Mouse (Mus musculus) bone marrow, adult 2 months (tissue): ENCODE data around the gene Ap1g1. TPM values are rescaled to one million over a fixed set of nuclear protein-coding genes. Genes with fewer than 3 reads are reported as not detected.

Experiments
- H3K27ac ChIP-seq: fragments of 200-500 bp; 2 replicates; pipeline ENCODE4 v1.5.1; 2012; ENCODE audit warnings: low read depth, mild to moderate bottlenecking, control low read depth, inconsistent platforms, low read length; ENCODE audit not compliant: control insufficient read depth, poor library complexity, insufficient read depth
- H3K4me1 ChIP-seq: fragments of 200-500 bp; 2 replicates; pipeline ENCODE4 v1.6.1; 2011; ENCODE audit warnings: low read length; ENCODE audit not compliant: control insufficient read depth, insufficient read depth
- H3K4me3 ChIP-seq: fragments of 200-500 bp; replicated peaks from 2 replicates; pipeline ENCODE3; 2011; ENCODE audit warnings: mild to moderate bottlenecking, low read depth, low read length, control low read depth; ENCODE audit not compliant: control insufficient read depth
- CTCF ChIP-seq: fragments of 200-500 bp; IDR thresholded peaks from 2 replicates; pipeline ENCODE4 v1.5.1; 2011; ENCODE audit warnings: low read length, control low read depth; ENCODE audit not compliant: control insufficient read depth, insufficient read depth
- POLR2A ChIP-seq: fragments of 200-500 bp; IDR thresholded peaks from 2 replicates; pipeline ENCODE4 v1.6.1; 2011; ENCODE audit warnings: low read depth, mild to moderate bottlenecking, control low read depth, low read length, borderline replicate concordance; ENCODE audit not compliant: control insufficient read depth
- WGBS: fragments of 180-500 bp; shearing (Covaris S2); methylation state at CpG from one replicate; pipeline ENCODE4 v1.1.7; 2018; 5-methylcytosine and 5-hydroxymethylcytosine counted together
- polyA plus RNA-seq: library from polyadenylated mRNA; stranded (reverse); fragments of >200 nt; gene quantifications from 2 replicates; pipeline ENCODE4 v1.2.4, GENCODE M21; 2011; ENCODE audit warnings: low replicate concordance; ENCODE audit not compliant: missing spikeins, insufficient read depth, insufficient read length

The Ap1g1 gene
- polyA plus RNA-seq, 1 experiment, result 34.5 TPM

DNA sequence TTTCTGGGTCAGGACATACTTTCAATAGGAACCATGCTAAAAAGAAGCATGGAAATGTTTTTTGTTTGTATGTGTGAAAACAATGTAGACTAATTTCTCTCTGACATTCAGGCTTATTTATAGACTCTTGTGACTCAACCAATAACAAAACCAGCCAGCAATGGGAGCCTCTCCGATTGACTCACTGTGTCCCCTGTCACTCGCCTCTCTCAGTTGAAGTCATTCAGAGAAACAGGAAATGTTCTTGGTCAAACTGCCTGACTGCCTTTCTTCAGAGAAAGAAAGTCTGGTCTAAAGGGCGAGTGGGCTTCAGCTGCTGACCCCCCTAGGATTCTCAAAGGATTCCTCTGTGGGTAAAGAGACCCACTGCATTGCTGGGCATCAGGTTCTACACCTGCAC lies 5.2 kb upstream of the Ap1g1 start:
- no peak for TF ChIP-seq POLR2A
- TF ChIP-seq CTCF, result no peak
- no peak overlapping the region for H3K27ac ChIP-seq

DNA sequence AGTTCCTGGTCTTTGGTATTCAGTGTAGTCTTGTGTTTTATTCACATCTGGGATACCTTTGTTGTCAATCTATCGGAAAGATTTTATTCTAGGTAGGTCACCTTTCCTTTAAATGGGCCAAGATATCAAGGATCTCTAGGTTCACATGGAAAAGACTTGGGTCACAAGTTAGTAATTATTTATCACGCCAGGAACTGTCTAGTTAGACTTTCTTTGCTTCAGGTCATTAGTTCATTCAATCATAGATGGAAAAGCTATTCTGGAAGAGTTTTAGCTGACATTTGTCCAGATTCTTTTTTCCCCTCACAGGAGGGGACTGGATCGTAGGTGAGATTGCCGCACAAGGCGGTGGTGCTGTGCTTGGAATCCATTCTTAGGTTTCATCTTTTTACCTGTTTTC lies 503 bp upstream of the Ap1g1 start:
- Histone ChIP-seq H3K27ac (peak overlapping the region; percentile 97; the same call in 1 of the 2 replicates), H3K4me1 (no peaks in the 10 kb centered on the region; the same call in 1 of the 2 replicates), H3K4me3 (peak overlapping the region; percentile 42)
- 27% methylated on average over 5 of the region's 5 CpGs for WGBS
- TF ChIP-seq POLR2A (no peak), CTCF (no peak)

More for the DNA sequence above, 5.2 kb upstream of the Ap1g1 start:
- WGBS, result 8% methylated on average over 3 of the region's 3 CpGs
- no peak overlapping the region for H3K4me3 ChIP-seq
- H3K4me1 ChIP-seq, result no peaks in the 10 kb centered on the region

DNA sequence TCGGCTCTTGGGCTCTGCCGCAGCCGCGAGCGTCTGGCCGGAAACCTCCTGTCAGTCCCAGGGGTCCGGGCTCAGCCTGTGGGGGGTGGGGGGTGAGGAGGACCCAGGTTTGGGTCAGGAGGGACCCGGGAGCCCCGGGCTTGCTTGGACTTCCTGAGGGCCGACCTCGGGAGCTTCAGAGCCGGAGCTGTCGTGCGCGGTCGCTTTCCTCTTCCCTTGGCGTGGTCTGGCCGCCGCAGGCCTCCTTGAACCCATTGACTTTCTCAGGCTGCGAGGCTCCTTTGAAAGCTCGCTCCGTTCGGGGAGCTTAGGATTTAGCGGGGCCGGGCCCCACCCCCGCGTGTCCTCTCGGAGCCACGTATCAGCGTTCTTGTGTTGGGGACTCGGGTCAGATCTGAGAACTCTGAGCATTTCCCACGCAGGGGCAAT lies 653 bp downstream of the Ap1g1 start:
- no peaks in the 10 kb centered on the region; the same call in 1 of the 2 replicates for H3K4me1 ChIP-seq
- under 1% methylated on average over 32 of the region's 32 CpGs for WGBS
- no peak; the same call in 1 of the 2 replicates for TF ChIP-seq POLR2A
- no peak for TF ChIP-seq CTCF
- H3K27ac ChIP-seq, result peak overlapping the region; percentile 97
- peak overlapping the region; percentile 70 for H3K4me3 ChIP-seq

DNA sequence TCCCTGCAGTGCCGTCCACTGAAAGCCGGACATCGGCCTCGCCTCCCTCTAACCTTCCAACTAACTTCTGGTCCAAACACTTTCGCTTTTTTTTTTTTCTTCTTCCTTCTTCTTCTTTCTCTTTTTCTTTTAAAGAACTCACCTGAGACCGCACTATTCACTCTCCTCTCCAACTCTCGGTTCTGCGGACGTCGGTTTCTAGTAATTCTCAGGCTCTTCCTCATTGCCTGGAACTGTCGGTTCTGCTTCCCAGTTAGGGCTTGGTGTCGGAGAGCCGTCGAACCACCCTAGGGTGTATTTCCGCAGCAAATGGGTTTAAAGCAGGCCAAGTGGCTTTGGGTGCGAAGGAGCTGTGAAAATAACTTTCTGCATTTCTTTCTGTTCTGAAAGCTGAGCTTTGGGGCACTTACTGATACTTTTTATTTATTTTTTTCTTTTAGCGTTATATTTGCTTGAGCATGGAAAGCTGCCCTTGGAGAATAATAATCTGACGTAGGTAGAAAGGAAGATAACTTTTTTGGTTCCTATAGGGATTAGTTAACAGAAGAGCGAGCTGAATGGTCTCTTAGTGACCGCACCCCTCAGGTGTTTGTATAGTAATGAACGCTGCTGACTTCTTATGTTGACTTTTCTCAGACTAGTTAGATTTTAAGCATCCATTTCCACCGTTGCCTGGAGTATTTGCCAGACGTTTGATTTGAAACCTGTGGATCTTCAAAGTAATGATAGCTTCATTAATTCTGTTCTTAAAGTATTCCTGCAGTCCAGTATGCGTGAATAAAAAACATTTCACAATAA lies 1.3 kb downstream of the Ap1g1 start:
- Histone ChIP-seq H3K4me1 (no peaks in the 10 kb centered on the region; the same call in 1 of the 2 replicates), H3K4me3 (peak overlapping the region; percentile 70), H3K27ac (peak overlapping the region; percentile 97)
- no peak for TF ChIP-seq CTCF
- WGBS, result 16% methylated on average over 24 of the region's 24 CpGs

DNA sequence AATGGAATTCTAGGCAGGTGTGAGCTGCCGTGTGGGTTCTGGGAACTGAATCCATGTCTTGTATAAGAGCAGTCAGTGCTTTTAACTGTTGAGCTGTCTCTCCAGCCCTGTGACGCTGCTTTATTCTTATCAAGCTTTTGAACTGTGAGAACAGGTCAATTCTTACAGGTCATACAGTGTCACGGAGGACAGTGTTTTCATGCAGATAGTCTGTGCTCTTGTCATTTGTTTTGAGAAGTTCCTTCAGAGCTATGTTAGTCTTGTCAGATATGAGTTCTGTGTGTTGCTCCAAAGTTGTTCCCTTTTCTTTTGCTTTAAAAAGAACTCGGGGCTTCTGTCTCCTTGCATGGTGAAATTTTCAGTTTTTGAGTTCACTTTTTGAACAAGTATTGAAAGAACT lies 2.2 kb downstream of the Ap1g1 start:
- WGBS, result 44% methylated on average over 4 of the region's 4 CpGs
- TF ChIP-seq POLR2A (no peak), CTCF (no peak)
- Histone ChIP-seq H3K27ac (no peak overlapping the region), H3K4me1 (no peaks in the 10 kb centered on the region; the same call in 1 of the 2 replicates), H3K4me3 (no peak overlapping the region)

DNA sequence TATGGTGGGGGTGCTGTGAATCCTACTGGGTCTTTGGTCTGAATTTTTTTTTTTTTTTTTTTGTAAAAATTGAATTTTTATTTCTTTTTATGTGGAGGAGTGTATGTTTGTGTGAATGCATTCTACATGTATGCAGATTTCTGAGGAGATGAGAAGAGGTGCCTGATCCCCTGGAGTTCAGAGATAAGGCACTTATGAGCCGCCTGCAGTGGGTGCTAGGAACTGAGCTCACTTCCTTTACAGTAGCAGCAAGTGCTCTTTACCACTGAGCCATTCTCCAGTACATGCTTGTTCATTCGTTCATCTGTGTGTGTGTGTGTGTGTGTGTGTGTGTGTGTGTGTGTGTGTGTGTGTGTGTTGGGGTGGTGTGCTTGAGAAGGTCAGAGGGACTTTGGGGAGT lies 12.6 kb downstream of the Ap1g1 start:
- WGBS, result 39% methylated on average over 2 of the region's 2 CpGs
- Histone ChIP-seq H3K4me3 (no peak overlapping the region), H3K27ac (no peak overlapping the region), H3K4me1 (peaks cover 2% of the 10 kb centered on the region; the same call in 1 of the 2 replicates)
- no peak for TF ChIP-seq CTCF
- no peak for TF ChIP-seq POLR2A

DNA sequence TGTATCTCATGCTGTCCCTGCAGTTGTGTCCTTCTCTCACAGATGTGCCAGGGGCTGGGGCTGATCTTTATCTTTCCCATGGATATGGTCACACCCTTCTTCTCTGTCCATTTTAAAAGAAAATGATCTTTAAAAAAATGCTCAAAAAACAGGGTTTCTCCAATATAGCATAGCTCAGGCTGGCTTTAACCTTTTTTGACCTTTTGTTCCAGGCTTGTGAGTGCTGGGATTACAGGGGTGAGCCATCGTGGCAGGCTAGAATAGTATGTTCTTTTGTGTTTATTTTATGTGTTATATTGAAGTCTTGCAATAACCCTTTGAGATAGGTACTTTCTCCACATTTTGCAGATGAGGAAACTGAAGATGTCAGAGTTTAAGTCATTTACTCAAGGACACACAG lies 16.8 kb downstream of the Ap1g1 start:
- Histone ChIP-seq H3K27ac (no peak overlapping the region), H3K4me1 (peaks cover 2% of the 10 kb centered on the region; the same call in 1 of the 2 replicates), H3K4me3 (no peak overlapping the region)
- WGBS, result 71% methylated on average over 1 of the region's 1 CpGs
- TF ChIP-seq POLR2A, result no peak

DNA sequence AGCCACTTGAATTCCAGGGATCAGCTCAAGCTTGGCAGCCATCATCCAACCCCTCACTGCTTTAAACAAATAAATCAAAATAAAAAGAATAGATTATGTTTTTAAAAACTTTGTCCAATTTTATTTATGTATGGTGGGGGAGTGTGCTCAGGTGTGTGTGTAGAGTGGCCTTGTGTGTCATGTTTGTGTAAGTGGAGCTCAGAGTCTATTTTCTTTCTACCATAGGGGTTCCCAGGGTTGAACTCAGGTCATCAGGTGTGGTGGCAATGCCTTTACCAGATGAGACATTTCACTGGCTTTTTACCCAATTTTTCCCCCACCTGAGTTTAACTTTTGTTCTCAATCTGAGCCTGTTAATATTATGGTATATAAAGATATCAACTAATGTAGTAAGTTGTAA lies 20.4 kb downstream of the Ap1g1 start:
- H3K4me1 ChIP-seq, result no peaks in the 10 kb centered on the region; the same call in 1 of the 2 replicates
- no peak overlapping the region for H3K4me3 ChIP-seq
- H3K27ac ChIP-seq, result no peak overlapping the region
- TF ChIP-seq CTCF, result no peak
- no peak for TF ChIP-seq POLR2A

DNA sequence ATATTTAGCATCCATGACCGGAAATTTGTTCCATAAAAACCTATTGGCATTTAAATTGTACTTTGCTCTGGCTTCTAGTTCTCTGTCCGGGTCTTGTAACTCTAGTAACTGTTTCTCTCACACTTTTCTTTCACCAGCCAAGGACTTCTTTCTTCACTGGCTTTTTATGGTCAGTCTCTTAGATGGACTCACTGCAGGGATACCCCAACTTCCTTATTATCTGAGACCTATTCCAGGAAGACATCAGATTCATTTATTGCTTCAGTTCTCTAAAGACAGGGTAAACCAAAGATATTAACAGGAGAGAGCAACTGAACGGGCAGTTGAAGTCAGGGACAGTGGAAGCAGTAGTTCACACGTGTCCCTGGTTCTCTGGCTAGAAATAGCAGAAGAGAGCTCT lies 20.9 kb downstream of the Ap1g1 start:
- Histone ChIP-seq H3K27ac (no peak overlapping the region), H3K4me3 (no peak overlapping the region), H3K4me1 (no peaks in the 10 kb centered on the region; the same call in 1 of the 2 replicates)
- TF ChIP-seq CTCF (no peak), POLR2A (no peak)
- 66% methylated on average over 4 of the region's 4 CpGs for WGBS
